Mouse (Mus musculus): ENCODE results near the gene Olfr187.

DNA sequence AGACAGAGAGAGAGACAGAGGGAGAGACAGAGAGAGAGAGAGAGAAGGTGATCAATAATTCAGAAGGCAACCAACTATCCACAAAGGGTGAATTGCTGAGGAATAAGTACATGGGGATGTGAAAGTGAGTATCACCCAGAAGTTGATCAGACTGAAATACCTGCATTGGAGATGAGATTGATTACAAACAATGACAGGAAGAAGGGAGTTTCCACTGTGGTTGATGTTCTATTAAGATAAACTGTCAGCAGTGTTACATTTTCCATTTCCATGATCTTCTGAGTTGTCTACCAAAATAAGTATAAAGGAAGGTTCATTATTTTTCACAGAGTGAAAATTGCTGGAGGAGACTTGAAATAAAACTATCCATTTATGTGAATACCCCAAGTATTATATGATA lies 32.4 kb downstream of the Olfr187 start:
- TF ChIP-seq CTCF (IDR thresholded peaks at IDR 0.05; ENCODE audit: extremely low read depth, insufficient read length, insufficient replicate concordance, low read depth, low read length) (no peak), POLR2A (IDR thresholded peaks at IDR 0.05; ENCODE audit: low read depth, low read length) (no peak)

Measured in small intestine, adult 2 months (tissue).